Mouse (Mus musculus): ENCODE measurements at regions not wholly inside any gene's neighbourhood (a gene's known extent, or its start where the extent isn't known, plus 50 kb on each side); places are given as distances from the start of the nearest gene placed in this dataset.

GRCm38 (mm10) chr17:66233451-66233951, 110.2 kb downstream of the Ddx11 start:
- H3K4me1 ChIP-seq, result peaks cover 14% of the 10 kb centered on the region
- 0 out of 2 replicates have a peak overlapping the region, but pooled peaks have one; percentile 1 for H3K4me2 ChIP-seq (replicated peaks)
- no peaks in the 10 kb centered on the region for H3K27me3 ChIP-seq
- H3K4me3 ChIP-seq, result no peak overlapping the region
- 41% methylated on average over 12 of the region's 12 CpGs for WGBS
- ATAC-seq (ENCODE audit: low FRiP score, low read depth), result no peak
- H3K36me3 ChIP-seq, result no peaks in the 10 kb centered on the region
- H3K27ac ChIP-seq, result no peak overlapping the region
- H3K9me3 ChIP-seq, result no peaks in the 10 kb centered on the region
- H3K9ac ChIP-seq, result no peak overlapping the region

- Histone ChIP-seq H3K4me3 (no peak overlapping the region), H3K9ac (no peak overlapping the region), H3K4me1 (peaks cover 14% of the 10 kb centered on the region), H3K36me3 (no peaks in the 10 kb centered on the region), H3K27ac (0 out of 2 replicates have a peak overlapping the region, but pooled peaks have one; percentile 22), H3K9me3 (no peaks in the 10 kb centered on the region), H3K27me3 (no peaks in the 10 kb centered on the region), H3K4me2 (replicated peaks) (no peak overlapping the region)
- WGBS, result 71% methylated on average over 19 of the region's 19 CpGs
- ATAC-seq (ENCODE audit: low FRiP score, low read depth), result no peak
Observed at GRCm38 (mm10) chr17:66234432-66234831, 111.1 kb downstream of the Ddx11 start.

- Histone ChIP-seq H3K27me3 (no peaks in the 10 kb centered on the region), H3K4me2 (replicated peaks) (peak overlapping the region; percentile 49), H3K27ac (0 out of 2 replicates have a peak overlapping the region, but pooled peaks have one; percentile 33), H3K9ac (no peak overlapping the region), H3K4me3 (peak overlapping the region; percentile 9), H3K36me3 (no peaks in the 10 kb centered on the region), H3K4me1 (peaks cover 14% of the 10 kb centered on the region), H3K9me3 (no peaks in the 10 kb centered on the region)
- ATAC-seq (ENCODE audit: low FRiP score, low read depth), result peak; percentile 84
- 4% methylated on average over 19 of the region's 19 CpGs for WGBS
Observed at GRCm38 (mm10) chr17:66235096-66235805, 111.9 kb downstream of the Ddx11 start.

- WGBS, result 59% methylated on average over 15 of the region's 15 CpGs
- Histone ChIP-seq H3K27me3 (no peaks in the 10 kb centered on the region), H3K4me3 (no peak overlapping the region), H3K36me3 (no peaks in the 10 kb centered on the region), H3K4me2 (replicated peaks) (peak overlapping the region; percentile 49), H3K9me3 (no peaks in the 10 kb centered on the region), H3K27ac (peak overlapping the region; percentile 33; the same call in 1 of the 2 replicates), H3K9ac (no peak overlapping the region), H3K4me1 (peaks cover 14% of the 10 kb centered on the region)
- peak; percentile 60 for ATAC-seq (ENCODE audit: low FRiP score, low read depth)
Observed at GRCm38 (mm10) chr17:66235806-66236335, 112.6 kb downstream of the Ddx11 start.

- 17% methylated on average over 9 of the region's 9 CpGs for WGBS
- Histone ChIP-seq H3K27ac (no peak overlapping the region; the same call in 1 of the 2 replicates), H3K27me3 (no peaks in the 10 kb centered on the region), H3K36me3 (no peaks in the 10 kb centered on the region), H3K9me3 (no peaks in the 10 kb centered on the region), H3K4me3 (no peak overlapping the region), H3K4me1 (peaks cover 19% of the 10 kb centered on the region), H3K4me2 (replicated peaks) (peak overlapping the region; percentile 27), H3K9ac (no peak overlapping the region)
- no peak for ATAC-seq (ENCODE audit: low FRiP score, low read depth)
Observed at GRCm38 (mm10) chr17:66241868-66242622, 118.7 kb downstream of the Ddx11 start.

- Histone ChIP-seq H3K4me2 (replicated peaks) (no peak overlapping the region), H3K27me3 (no peaks in the 10 kb centered on the region), H3K4me1 (peaks cover 19% of the 10 kb centered on the region), H3K4me3 (no peak overlapping the region), H3K9me3 (no peaks in the 10 kb centered on the region), H3K9ac (no peak overlapping the region), H3K36me3 (no peaks in the 10 kb centered on the region), H3K27ac (no peak overlapping the region)
- WGBS, result 93% methylated on average over 14 of the region's 14 CpGs
- ATAC-seq (ENCODE audit: low FRiP score, low read depth), result no peak
Observed at GRCm38 (mm10) chr17:66244183-66244582, 120.9 kb downstream of the Ddx11 start.

- no peaks in the 10 kb centered on the region for H3K9me3 ChIP-seq
- no peaks in the 10 kb centered on the region for H3K36me3 ChIP-seq
- no peak overlapping the region for H3K27ac ChIP-seq
- ATAC-seq (ENCODE audit: low FRiP score, low read depth), result no peak
- H3K9ac ChIP-seq, result no peak overlapping the region
- no peak overlapping the region for H3K4me2 ChIP-seq (replicated peaks)
- peaks cover 19% of the 10 kb centered on the region for H3K4me1 ChIP-seq
- H3K27me3 ChIP-seq, result no peaks in the 10 kb centered on the region
- WGBS, result 77% methylated on average over 14 of the region's 14 CpGs
- H3K4me3 ChIP-seq, result no peak overlapping the region
Observed at GRCm38 (mm10) chr17:66246031-66246534, 122.8 kb downstream of the Ddx11 start.

- no peaks in the 10 kb centered on the region for H3K36me3 ChIP-seq
- no peak overlapping the region for H3K4me2 ChIP-seq (replicated peaks)
- no peak overlapping the region for H3K4me3 ChIP-seq
- H3K9ac ChIP-seq, result no peak overlapping the region
- no peaks in the 10 kb centered on the region for H3K9me3 ChIP-seq
- H3K27ac ChIP-seq, result no peak overlapping the region
- H3K27me3 ChIP-seq, result no peaks in the 10 kb centered on the region
- 78% methylated on average over 2 of the region's 2 CpGs for WGBS
- no peak for ATAC-seq (ENCODE audit: low FRiP score, low read depth)
- no peaks in the 10 kb centered on the region for H3K4me1 ChIP-seq
Observed at GRCm38 (mm10) chr17:66251495-66251894, 128.2 kb downstream of the Ddx11 start.

GRCm38 (mm10) chr17:66252926-66253325, 129.6 kb downstream of the Ddx11 start:
- Histone ChIP-seq H3K27me3 (no peaks in the 10 kb centered on the region), H3K4me2 (replicated peaks) (no peak overlapping the region), H3K36me3 (no peaks in the 10 kb centered on the region), H3K4me1 (no peaks in the 10 kb centered on the region), H3K27ac (no peak overlapping the region), H3K9me3 (no peaks in the 10 kb centered on the region), H3K4me3 (no peak overlapping the region), H3K9ac (no peak overlapping the region)
- no peak for ATAC-seq (ENCODE audit: low FRiP score, low read depth)
- 88% methylated on average over 6 of the region's 6 CpGs for WGBS

- Histone ChIP-seq H3K27me3 (no peaks in the 10 kb centered on the region), H3K4me2 (replicated peaks) (no peak overlapping the region), H3K9ac (no peak overlapping the region), H3K4me1 (no peaks in the 10 kb centered on the region), H3K9me3 (no peaks in the 10 kb centered on the region), H3K36me3 (no peaks in the 10 kb centered on the region), H3K4me3 (no peak overlapping the region), H3K27ac (no peak overlapping the region)
- 72% methylated on average over 8 of the region's 8 CpGs for WGBS
- no peak for ATAC-seq (ENCODE audit: low FRiP score, low read depth)
Observed at GRCm38 (mm10) chr17:66259697-66260096, 136.4 kb downstream of the Ddx11 start.

- no peak for ATAC-seq (ENCODE audit: low FRiP score, low read depth)
- Histone ChIP-seq H3K9me3 (no peaks in the 10 kb centered on the region), H3K27me3 (no peaks in the 10 kb centered on the region), H3K9ac (no peak overlapping the region), H3K27ac (no peak overlapping the region), H3K4me2 (replicated peaks) (no peak overlapping the region), H3K36me3 (no peaks in the 10 kb centered on the region), H3K4me1 (no peaks in the 10 kb centered on the region), H3K4me3 (no peak overlapping the region)
- 62% methylated on average over 4 of the region's 4 CpGs for WGBS
Observed at GRCm38 (mm10) chr17:66262681-66263240, 139.4 kb downstream of the Ddx11 start.

GRCm38 (mm10) chr17:66263405-66263804, 140.1 kb downstream of the Ddx11 start:
- Histone ChIP-seq H3K27me3 (no peaks in the 10 kb centered on the region), H3K9me3 (no peaks in the 10 kb centered on the region), H3K4me1 (no peaks in the 10 kb centered on the region), H3K27ac (no peak overlapping the region), H3K36me3 (no peaks in the 10 kb centered on the region), H3K4me2 (replicated peaks) (no peak overlapping the region), H3K9ac (no peak overlapping the region), H3K4me3 (no peak overlapping the region)
- WGBS, result 88% methylated on average over 4 of the region's 4 CpGs
- ATAC-seq (ENCODE audit: low FRiP score, low read depth), result no peak

Measured in limb, embryonic 13.5 days (tissue).